Mouse (Mus musculus) granulocyte monocyte progenitor cell, adult 5-6 weeks (primary cell): Measurements from ENCODE around the gene Lrrfip1. TPM values are rescaled to one million over a fixed set of nuclear protein-coding genes. Genes with fewer than 3 reads are reported as not detected.
A peak's percentile ranks its signal among the peaks of the same experiment; 100 is the strongest.

Experiments
- ATAC-seq: replicated peaks from 2 replicates; pipeline ENCODE4 v1.8.0; 2016; ENCODE audit warnings: mild to moderate bottlenecking, moderate TSS enrichment, inconsistent platforms; ENCODE audit not compliant: poor library complexity, severe bottlenecking
- total RNA-seq, 2 experiments: library from RNA; stranded (forward) in 1 of 2; stranded (reverse) in 1 of 2; fragments of 200-712, 200-1000 nt in 1 of 2; fragments of >200 nt in 1 of 2; fragmentation: Nextera tagmentation in 1 of 2; gene quantifications; 2 replicates each; pipeline ENCODE4 v1.2.3; 2014 to 2017

The Lrrfip1 gene
- total RNA-seq, 2 experiments from 2014 or later = 61.3 to 131 TPM

DNA sequence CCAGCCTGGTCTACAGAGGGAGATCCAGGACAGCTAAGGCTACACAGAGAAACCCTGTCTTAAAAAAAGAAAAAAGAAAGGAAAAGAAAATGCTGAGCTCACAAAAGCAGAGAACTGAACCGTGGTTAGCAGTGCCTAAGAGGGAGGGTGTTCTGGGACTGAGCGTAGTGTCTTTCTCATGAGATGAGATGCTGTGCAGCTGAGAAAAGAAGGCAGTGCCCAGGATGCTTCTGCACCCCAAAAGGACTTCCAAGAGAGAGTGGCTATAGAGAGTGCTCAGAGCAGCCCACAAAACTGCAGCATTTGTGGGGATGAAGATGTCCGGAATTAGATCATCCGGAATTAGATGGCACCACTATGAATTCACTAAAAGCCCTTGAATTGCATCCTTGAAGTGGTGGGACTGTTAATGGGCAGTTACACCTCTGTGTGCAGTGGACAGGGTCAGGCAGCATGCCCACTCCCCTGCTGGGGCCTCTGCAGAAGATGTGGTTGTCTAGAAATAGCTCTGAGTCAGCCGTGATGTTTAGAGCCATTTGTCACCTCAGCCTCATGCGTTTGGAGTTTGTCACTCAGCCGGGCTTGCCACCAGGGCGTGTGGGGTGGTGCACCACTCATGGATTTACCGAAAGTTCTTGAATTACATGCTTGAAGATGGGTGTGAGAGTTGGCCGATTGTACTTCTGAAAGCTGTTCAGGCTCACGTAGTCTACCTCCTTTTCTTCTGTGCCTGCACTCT is 23.8 kb downstream of the Lrrfip1 start:
- ATAC-seq = no peak

DNA sequence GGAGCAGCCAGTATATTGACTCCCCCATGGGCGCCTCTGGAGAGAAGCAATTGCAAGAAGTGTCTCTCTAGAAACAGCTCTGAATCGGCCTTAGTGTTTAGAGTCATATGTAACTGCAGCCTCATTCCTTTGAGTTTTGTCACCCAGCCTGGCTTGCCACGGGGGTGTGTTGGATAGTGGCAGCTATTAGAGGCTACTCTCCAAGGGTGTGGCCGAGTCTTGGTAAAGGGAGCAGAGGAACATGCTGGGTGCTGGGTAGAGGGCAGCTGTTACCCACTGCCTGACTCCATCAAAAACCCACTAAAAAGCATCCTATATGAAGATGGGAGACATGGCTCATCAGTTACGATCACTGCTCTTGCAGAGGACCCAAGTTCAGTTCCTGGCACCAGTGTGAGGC is 24.7 kb downstream of the Lrrfip1 start:
- no peak for ATAC-seq

DNA sequence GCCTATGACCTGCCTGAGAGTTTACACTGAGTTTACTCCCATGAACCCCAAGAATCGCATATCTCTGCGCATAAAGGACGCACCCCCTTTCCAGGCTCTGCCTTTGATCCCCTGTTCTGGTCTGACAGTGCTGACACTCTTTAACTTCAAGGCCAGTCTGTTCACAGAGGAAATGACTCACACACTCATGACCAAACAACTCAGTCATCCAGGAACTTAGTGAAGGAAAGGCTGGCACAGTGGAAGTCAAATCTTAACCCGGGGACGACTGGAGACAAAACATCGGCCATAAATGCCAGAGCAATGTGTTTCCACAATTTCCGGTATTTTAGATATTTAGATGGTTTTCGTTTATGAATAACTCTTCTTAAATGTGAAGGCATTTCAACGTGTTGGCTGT is 25.4 kb downstream of the Lrrfip1 start:
- peak; percentile 89 for ATAC-seq

DNA sequence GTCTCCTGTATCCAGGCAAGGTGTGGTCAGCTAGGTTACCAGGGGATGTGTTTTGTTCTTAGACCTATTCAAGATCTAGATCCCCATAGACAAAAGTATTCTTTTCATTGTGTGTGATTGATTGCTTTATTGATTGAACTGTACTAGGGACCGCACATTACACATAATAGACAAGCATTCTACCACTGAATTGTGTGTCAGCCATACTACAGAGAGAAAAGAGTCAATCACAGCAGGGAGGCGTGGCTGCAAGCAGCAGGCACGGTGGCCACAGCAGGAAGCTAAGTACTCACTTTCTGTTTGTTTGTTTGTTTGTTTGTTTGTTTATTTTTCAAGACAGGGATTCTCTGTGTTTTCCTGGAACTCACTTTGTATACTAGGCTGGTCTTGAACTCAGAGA is 25.9 kb downstream of the Lrrfip1 start:
- no peak for ATAC-seq

DNA sequence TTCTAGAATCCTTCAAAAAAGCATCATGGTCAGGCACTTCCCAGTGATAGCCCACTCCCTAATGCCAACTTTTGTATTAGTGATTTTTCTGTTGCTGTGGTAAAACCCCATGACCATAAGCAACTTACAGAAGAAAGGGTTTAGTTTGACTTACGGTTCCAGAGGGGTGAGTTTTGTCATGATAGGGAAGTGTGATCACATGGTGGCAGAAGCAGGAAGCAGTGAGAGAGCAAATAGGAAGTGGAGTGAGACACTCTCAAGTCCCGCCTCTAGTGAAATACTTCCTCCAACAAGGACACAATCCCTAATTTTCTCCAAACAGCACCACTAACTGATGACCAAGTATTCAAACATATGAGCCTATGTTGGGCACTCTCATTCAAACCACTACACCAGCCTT is 28.4 kb downstream of the Lrrfip1 start:
- peak; percentile 66 for ATAC-seq

DNA sequence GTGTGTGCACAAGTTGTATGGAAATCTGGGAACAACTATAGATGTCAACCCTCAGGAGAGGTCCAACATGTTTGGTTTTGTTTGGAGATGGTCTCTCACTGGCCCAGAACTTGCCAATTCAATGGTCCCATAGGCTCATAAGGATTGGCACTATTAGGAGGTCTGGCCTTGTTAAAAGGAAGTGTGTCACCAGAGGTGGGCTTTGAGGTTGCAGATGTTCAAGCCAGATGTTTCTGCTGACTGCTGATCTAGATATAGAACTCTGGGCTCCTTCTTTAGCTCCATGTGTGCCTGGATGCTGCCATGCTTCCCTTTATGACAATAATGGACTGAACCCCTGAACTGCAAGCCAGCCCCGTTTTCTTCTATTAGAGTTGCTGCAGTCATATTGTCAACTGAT is 31.8 kb downstream of the Lrrfip1 start:
- no peak for ATAC-seq

DNA sequence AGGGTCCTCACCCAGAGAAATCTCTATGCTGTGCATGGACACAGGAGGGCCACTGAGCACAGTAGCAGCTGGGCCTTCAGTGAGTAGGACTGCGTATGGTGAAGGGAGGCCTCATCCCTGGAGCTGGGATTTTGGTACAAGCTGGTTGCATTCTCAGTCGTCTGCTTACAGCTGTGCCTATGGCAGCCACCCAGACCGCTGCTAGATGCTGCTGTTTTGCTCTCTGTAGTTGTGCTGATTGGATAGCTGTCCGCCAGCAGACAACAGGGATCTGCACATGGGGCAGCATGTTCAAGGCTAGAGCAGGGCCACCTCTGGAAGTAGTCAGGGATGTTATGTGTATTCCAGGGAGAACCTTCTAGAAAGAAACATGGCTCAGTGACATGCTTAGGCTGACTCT is 33.0 kb downstream of the Lrrfip1 start:
- ATAC-seq = no peak

DNA sequence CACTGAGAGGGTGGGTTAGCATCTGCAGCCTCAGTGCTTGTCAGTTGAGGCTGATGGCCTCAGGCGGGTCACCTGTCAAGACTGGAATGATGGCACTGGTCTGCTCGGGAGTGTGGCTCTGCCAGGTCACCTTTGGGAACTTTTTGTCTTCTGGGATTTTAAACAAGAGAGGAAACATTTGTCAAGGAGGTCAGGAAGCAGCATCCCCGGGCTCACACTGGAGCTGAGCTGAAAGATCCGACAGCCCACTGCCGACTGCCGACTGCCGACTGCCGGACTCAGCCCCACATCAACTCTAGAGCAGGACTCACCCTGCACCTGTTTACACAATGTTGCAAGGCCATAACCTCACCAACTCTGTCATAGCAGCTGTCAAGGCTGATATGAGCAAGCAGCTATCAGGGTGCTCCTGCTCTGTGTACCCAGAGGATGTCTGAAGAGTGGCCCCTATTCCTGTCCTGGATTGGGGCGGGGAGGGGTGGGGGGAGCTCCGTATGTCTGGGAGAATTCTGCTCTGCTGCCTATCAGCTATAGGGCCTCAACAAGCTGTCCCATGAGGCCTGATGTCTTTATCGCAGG is 33.9 kb downstream of the Lrrfip1 start:
- ATAC-seq = no peak

DNA sequence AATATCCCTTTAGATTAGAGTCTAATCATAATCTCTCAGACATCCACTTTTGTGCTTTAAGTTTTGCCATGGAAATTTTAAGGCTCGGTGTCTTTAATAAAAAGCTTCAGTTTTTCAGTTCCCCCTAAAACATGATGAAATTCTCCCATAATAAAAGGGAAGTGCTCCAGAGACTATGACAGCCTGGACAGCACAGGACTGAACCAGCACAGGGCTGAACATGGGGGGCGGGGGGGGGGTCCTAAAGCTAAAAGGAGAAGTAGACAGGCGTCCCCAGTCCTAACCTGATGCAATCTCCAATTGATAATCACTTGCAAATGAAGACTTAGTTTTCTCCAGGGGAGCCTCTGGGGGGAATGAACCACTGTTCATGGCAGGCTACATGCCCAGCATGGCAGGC is 36.0 kb downstream of the Lrrfip1 start:
- ATAC-seq = peak; percentile 75

DNA sequence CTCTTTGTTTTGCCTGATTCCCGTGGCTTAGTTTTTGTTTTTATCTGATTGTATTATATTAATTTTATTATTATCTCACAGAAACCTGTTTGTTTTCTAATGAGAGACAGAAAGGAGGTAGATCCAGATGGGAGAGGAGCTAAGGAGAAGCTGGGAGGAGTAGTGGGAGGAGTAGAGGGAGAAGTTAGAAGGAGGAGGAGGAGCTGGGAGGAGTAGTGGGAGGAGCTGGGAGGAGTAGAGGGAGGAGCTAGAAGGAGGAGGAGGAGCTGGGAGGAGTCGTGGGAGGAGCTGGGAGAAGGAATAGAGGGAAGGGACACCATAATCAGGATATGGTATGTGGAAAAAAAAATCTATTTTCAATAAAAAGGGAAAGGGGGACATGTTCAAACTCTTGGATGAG is 36.7 kb downstream of the Lrrfip1 start:
- ATAC-seq = no peak

DNA sequence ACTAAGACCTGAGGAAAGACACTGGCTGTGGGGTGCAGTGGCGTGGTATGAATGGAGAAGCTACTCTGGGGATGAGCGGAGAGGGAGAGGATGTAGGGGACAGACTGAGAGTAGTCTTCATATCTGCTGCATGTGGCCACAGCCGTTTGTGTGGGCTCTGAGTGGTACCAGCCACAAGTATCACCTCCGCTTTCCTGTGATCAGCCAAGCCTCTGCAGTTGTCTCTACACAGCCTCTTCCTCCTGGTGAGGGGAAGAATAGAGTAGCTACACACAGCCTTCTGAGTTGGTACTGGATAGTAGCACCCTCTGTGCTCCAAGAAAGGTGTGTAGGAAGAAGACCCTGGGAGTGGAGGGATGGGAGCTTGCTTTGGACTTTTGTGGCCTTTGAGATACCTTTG is 38.7 kb downstream of the Lrrfip1 start:
- ATAC-seq = peak; percentile 3; the same call in 1 of the 2 replicates

DNA sequence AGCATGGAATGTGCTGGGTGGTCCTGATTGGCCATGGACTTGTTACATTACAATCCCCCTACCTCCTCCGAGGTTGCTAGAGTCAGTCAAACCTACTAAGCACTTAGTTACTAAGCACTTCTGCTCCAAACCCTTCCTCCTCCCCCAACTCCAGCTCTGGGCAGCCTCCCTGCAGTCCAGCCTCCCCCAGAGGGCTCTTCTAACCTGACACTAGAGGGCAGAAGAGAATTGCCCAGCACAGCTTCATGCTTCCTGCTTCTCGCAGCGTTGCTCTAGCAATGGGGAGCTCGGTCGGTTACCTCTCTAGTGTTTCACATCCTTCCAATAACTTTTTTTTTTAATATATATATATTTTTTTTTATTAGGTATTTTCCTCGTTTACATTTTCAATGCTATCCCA is 39.5 kb downstream of the Lrrfip1 start:
- peak; percentile 18 for ATAC-seq

DNA sequence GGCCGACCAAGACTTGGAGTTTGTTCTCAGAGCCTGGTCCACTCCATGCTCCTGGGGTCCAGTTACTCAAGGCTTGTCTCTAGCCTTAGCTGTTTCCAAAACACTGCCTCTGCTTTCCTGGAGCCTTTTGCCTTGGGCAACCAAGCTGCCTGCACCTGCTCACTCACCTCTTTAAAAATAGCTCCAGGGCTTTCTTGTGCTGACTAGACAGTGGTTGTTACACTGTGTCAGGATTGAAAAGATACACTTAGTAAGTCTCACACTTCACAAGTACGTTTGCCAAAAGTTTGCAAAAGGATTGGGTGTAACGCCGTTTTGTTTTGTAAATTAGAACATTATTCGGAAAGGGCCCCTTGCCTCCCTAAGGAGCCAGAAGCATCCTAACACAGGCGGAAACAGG is 40.0 kb downstream of the Lrrfip1 start:
- no peak for ATAC-seq

DNA sequence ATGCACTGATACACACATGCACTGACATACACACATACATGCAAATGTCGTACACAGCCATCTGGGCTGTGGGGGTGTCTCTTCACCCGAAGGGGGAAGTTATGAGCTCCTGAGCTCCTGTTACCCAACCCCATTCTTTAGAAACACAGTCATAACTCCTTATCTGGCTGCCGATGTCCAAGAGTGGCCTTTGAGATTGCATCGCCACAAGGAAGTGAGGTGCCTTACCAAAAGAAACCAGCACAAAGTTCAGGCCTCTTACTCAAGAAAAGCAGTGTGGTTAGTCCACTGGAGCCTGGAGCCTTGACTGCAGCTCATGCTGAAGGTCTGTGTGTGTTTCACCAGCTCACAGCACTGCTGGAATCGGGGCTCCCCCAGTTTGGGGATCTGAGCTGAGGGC is 43.1 kb downstream of the Lrrfip1 start:
- ATAC-seq = peak; percentile 65

DNA sequence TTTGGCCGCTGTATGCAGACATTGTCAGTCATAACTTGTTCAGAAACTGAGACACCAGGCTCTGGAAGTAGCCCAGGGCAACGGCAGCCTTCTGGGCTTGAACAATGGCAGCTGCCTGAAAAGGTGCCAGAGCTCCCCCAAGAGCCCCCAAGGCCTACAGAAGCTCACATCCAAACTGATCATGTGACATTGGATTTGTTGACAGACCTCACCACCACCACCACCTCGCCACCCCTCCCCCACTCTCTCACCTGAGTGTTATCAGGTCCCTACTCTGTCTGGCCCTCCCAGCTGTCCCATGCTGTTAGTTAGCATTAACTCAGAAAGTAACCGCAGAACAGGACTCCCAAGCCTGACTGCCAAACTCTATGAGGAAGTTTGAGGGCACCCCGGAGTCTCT is 44.7 kb downstream of the Lrrfip1 start:
- peak; percentile 11 for ATAC-seq

DNA sequence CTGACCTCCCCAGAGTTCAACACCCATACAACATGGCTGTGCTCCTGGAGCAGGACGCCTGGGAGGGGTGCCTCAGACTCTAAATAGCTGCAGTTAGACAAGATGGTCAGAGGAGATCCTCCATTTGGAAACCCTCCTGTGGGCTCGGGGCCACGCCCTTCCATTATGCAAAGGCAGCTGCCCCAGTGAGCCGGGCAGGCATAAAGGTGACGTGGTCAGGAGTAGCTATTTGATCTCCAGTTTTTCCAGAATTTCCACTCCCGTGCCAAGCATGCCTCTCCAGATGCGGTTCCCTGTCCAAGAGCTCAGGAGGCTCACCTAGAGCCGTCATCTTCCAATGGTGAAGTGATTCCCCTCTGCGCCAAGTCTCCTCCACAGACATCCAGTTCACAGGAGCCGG is 45.6 kb downstream of the Lrrfip1 start:
- no peak for ATAC-seq

DNA sequence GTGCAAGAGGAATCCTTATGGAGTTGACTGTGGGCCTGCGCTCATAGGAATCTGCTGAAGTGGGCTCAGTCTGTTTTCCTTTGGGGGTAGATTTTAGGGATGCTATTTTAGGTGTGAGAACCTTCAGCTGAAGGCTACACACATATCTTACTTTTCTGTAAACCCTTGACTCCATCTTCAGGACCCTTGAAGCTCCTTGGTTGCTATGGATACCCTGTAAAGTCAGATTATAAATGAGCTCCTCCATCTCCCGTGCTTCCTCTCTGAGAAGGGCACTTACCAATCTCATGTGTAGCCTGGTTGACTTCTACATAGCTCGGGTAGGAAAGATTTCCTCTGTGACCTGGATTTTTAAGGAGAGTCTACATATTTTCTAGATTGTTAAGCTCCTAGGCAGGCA is 46.1 kb downstream of the Lrrfip1 start:
- no peak for ATAC-seq

DNA sequence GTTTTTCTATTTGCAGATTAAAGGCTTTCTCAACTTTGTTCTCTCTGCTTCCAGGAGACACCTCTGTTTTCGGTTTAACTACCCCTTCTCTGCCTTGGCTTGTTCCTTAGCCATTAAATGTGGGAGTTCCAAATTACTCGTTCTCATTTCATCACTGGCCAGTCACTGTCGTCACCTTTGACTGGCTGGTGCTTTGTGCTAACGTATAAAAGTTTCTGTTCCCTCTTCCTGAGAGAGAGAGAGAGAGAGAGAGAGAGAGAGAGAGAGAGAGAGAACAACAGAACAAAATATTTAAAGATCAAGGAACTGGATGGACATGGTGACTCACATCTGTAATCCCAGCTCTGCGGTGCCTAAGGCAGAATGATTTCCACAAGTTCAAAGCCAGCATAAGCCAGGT is 47.7 kb downstream of the Lrrfip1 start:
- peak; percentile 52 for ATAC-seq

DNA sequence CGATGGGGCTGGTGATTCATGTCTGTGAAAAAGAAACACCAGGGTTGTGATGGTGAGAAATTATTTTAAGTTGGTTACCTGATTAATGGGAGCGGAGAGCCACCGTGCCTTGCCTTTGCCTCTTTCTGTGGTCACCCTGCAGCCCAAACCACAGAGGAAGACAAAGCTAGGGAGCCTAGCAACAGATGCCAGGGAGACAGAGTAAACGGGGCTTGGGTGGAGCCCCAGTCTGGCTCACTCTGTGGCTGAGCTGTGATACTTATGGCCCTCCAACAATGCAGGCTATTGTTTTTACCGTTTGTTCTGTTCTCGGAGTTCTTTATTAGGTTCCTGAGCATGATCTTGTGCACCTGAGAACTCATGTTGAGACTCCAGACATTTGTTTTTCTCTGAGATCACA is 50.8 kb downstream of the Lrrfip1 start:
- peak; percentile 13; the same call in 1 of the 2 replicates for ATAC-seq

DNA sequence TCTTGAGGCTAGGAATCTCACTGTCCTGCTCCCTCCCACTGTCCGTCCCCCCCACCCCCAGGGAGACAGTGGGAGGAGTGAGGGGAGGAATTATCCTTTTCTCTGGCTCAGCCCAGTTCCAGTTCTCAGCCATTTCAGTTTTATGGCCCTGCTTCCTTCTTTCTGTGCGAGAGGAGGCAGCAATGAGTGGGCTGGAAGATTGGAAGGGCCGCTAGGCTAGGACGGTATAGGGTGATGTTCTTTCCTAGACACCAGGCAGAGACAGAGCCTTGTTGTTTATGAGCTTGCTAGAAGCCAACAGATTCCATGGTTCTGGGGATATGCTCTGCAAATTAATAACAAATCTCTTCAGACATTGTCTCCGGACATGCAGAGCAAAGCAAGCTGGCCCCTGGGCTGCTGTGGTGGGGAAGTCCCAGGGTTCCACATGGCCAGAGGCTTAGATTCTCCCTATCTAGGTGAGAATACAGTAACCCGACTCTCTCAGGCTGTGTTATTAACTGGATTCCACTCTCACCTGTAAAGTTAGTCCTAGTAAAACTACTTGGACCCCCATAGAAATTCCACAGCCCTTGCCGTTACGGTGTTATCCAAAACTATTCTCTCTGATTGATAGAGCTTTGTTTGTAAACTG is 53.0 kb downstream of the Lrrfip1 start:
- no peak for ATAC-seq

DNA sequence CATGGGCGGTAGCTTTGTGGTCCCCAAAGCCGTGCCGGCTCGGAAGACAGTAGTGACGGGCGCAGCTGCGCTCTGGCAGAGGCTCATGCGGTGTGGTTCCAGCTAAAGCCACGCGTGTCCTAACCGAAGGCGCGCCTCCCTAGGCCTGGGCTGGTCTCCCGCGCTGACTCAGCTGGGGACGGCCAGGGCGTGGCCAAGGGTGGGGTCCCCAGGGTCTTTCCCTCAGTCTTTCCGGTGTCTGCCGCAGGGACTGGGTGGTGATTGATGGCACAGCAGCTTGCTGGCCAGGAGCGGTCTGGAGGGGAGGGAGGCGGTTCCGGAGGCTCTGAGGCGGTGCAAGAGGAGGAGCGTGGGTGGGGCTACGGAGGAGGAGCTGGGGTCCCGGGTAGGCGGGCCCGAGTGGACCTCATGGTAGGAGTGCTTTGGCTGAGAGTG is 54.2 kb downstream of the Lrrfip1 start:
- peak; percentile 62 for ATAC-seq
